Mouse (Mus musculus) MEL (cell line): ENCODE data around the gene Lbx2.

ENCODE experiments used
- CTCF ChIP-seq, 3 experiments: IDR thresholded peaks in 2 of 3; conservative IDR thresholded peaks in 1 of 3; 2 replicates each; pipeline ENCODE4 v1.5.1; 2011 to 2012; ENCODE audit warnings: low read length in 3 of 3, low read depth in 2 of 3, mild to moderate bottlenecking in 2 of 3, improper control_type of control experiment in 1 of 3, inconsistent platforms in 1 of 3, mixed read lengths in 1 of 3, moderate library complexity in 1 of 3; ENCODE audit not compliant: control insufficient read depth in 1 of 3, insufficient read depth in 1 of 3, poor library complexity in 1 of 3, severe bottlenecking in 1 of 3
- E2F4 ChIP-seq: IDR thresholded peaks from 2 replicates; pipeline ENCODE4 v1.6.1; 2011; ENCODE audit warnings: low read depth, low read length, improper control_type of control experiment, borderline replicate concordance
- EP300 ChIP-seq, 2 experiments: IDR thresholded peaks; 2 replicates each; pipeline ENCODE4 v1.6.1; 2011; ENCODE audit warnings: improper control_type of control experiment in 2 of 2, low read length in 2 of 2, low read depth in 1 of 2, mild to moderate bottlenecking in 1 of 2
- KAT2A ChIP-seq: conservative IDR thresholded peaks from 2 replicates; pipeline ENCODE4 v1.6.1; 2012; ENCODE audit warnings: low read depth, low read length, improper control_type of control experiment, inconsistent platforms
- USF1 ChIP-seq: IDR thresholded peaks from 2 replicates; pipeline ENCODE4 v1.6.1; 2014; ENCODE audit warnings: low read depth, mild to moderate bottlenecking, inconsistent platforms, low read length, improper control_type of control experiment, moderate library complexity
- ZKSCAN1 ChIP-seq: IDR thresholded peaks from 2 replicates; pipeline ENCODE4 v1.6.1; 2012; ENCODE audit warnings: low read depth, mild to moderate bottlenecking, inconsistent platforms, low read length, improper control_type of control experiment, moderate library complexity

GRCm38 (mm10) chr6:83107566-83108400, 21.6 kb downstream of the Lbx2 start:
- TF ChIP-seq E2F4 (no peak), ZKSCAN1 (no peak), USF1 (no peak), KAT2A (no peak), CTCF (IDR thresholded peaks at IDR 0.05 in 2 of 3, conservative IDR thresholded peaks at IDR 0.05 in 1 of 3; ENCODE audit: control insufficient read depth in 1 of 3, insufficient read depth in 1 of 3, low read depth in 2 of 3, low read length in 3 of 3, poor library complexity in 1 of 3, severe bottlenecking in 1 of 3) (peak; percentile 85 to 94 (median 93)), EP300 (IDR thresholded peaks at IDR 0.05; ENCODE audit: low read depth in 1 of 2, low read length in 2 of 2) (no peak)
